10 mouse cellular contexts compared by ENCODE assay signal in genomic region chr19:53014910-53015710, GRCm38 (mm10). TPM values are rescaled to one million over a fixed set of nuclear protein-coding genes. Genes with fewer than 3 reads are reported as not detected.
DNase-seq lines count a peak whose midpoint lies in the region; ATAC-seq and TF ChIP-seq lines count a peak whose summit lies in the region.
"Had no signal": no experiment of that assay in that cellular context is flagged by ENCODE, and none has a peak within 500 bp of the region (broad histone marks: within the 10 kb centered on the region; RNA-seq: fewer than 3 reads in every experiment).

No protein-coding gene starts in this region.

- WGBS in forebrain, embryonic 16.5 days: 34% methylated on average over 21 of the region's 21 CpGs
- 51% methylated on average over 21 of the region's 21 CpGs for WGBS in midbrain, postnatal 0 days

- TF ChIP-seq CTCF in midbrain, postnatal 0 days (IDR thresholded peaks at IDR 0.05): no peak

- no peaks in the 10 kb centered on the region for H3K9me3 ChIP-seq in forebrain, embryonic 16.5 days (ENCODE audit: control insufficient read depth, low read length)
- no peaks in the 10 kb centered on the region for H3K9me3 ChIP-seq in midbrain, postnatal 0 days (ENCODE audit: low read length)
- H3K9me3 ChIP-seq: liver, embryonic 15.5 days had no signal

- H3K36me3 ChIP-seq in forebrain, embryonic 16.5 days (ENCODE audit: control insufficient read depth, insufficient read depth): peaks cover 8% of the 10 kb centered on the region
- peaks cover 21% of the 10 kb centered on the region for H3K36me3 ChIP-seq in midbrain, postnatal 0 days (ENCODE audit: insufficient read depth, low read length)

- peaks cover 9% of the 10 kb centered on the region for H3K4me1 ChIP-seq in forebrain, embryonic 16.5 days (replicated peaks; ENCODE audit: control insufficient read depth, insufficient read depth, low read length)
- no peaks in the 10 kb centered on the region for H3K4me1 ChIP-seq in midbrain, postnatal 0 days (ENCODE audit: insufficient read depth, low read length)

- H3K4me3 ChIP-seq in forebrain, embryonic 16.5 days (replicated peaks; ENCODE audit: low read length): peak overlapping the region; percentile 29
- no peak overlapping the region for H3K4me3 ChIP-seq in midbrain, postnatal 0 days (ENCODE audit: low read depth, low read length)
- H3K4me3 ChIP-seq: liver, embryonic 15.5 days; myocyte had no signal

- 0 out of 2 replicates have a peak overlapping the region, but pooled peaks have one; percentile 15 for H3K27ac ChIP-seq in forebrain, embryonic 16.5 days (ENCODE audit: low read length)
- peak overlapping the region; percentile 12; the same call in 1 of the 2 replicates for H3K27ac ChIP-seq in midbrain, postnatal 0 days (ENCODE audit: low read depth, low read length)
- H3K27ac ChIP-seq: liver, embryonic 15.5 days had no signal

- H3K4me2 ChIP-seq in forebrain, embryonic 16.5 days (ENCODE audit: low read length): peak overlapping the region; percentile 44
- H3K4me2 ChIP-seq in midbrain, postnatal 0 days (ENCODE audit: low read depth, low read length, poor library complexity, severe bottlenecking): peak overlapping the region; percentile 22; the same call in 1 of the 2 replicates
- H3K4me2 ChIP-seq: liver, embryonic 15.5 days had no signal

- ATAC-seq in forebrain, embryonic 16.5 days: peak; percentile 70
- ATAC-seq in midbrain, postnatal 0 days (ENCODE audit: low FRiP score): peak; percentile 49; the same call in 1 of the 2 replicates

- intact Hi-C loops in heart, postnatal 36 days (cut with DNase I): no loop called here
- intact Hi-C loops in gastrocnemius, postnatal 14 days (cut with DNase I; ENCODE audit: low total_unique reads): loop anchor here (10.0 kb wide), 2 partner anchors 110 to 220 kb away; no protein-coding TSS in a partner anchor

- no peaks in the 10 kb centered on the region for H3K27me3 ChIP-seq in forebrain, embryonic 16.5 days (replicated peaks; ENCODE audit: control insufficient read depth, insufficient read depth, low read length)
- no peaks in the 10 kb centered on the region for H3K27me3 ChIP-seq in midbrain, postnatal 0 days (ENCODE audit: insufficient read depth, low read length)
- H3K27me3 ChIP-seq: liver, embryonic 15.5 days had no signal

- peak; percentile 91 for DNase-seq in heart, adult 11 months
- DNase-seq in heart, postnatal 36 days: no peak
- DNase-seq in layer of hippocampus, postnatal 14 days (ENCODE audit: low spot score in 2 of 2): peak; percentile 41
- DNase-seq in layer of hippocampus, adult 11-12 months (ENCODE audit: low spot score): no peak
- DNase-seq in midbrain, postnatal 0 days (ENCODE audit: low spot score): peak; percentile 57
- DNase-seq in right cerebral cortex, postnatal 36 days (ENCODE audit: low spot score in 2 of 2): no peak
- no peak for DNase-seq in gastrocnemius, postnatal 14 days

- H3K9ac ChIP-seq in forebrain, embryonic 16.5 days (replicated peaks; ENCODE audit: low read depth, low read length): peak overlapping the region; percentile 47
- no peak overlapping the region for H3K9ac ChIP-seq in midbrain, postnatal 0 days (replicated peaks; ENCODE audit: low read length, poor library complexity, severe bottlenecking)
- H3K9ac ChIP-seq: liver, embryonic 15.5 days had no signal

RNA-seq across cellular contexts. Expression of gene Xpnpep1, which starts 24.9 kb away (rescaled TPM):
- total RNA-seq in heart, postnatal 36 days (2021): 10 to 100 TPM; 79.1 to 85.7 TPM
- total RNA-seq in layer of hippocampus, postnatal 14 days (2021): 100 to 1,000 TPM; 112 to 123 TPM
- 132 and 140 TPM in 2 replicates for polyA plus RNA-seq in forebrain, embryonic 16.5 days (2015; fragmentation: Nextera tagmentation; extraction: Ambion mirVana)
- 74.8 and 91.0 TPM in 2 replicates for total RNA-seq in midbrain, postnatal 0 days (2014; rRNA removed)
- polyA plus RNA-seq in midbrain, postnatal 0 days (2015; fragmentation: Nextera tagmentation; extraction: Ambion mirVana): 108 and 110 TPM in 2 replicates
- 10 to 100 TPM; 63.1 to 75.1 TPM for total RNA-seq in gastrocnemius, postnatal 14 days (2021)

Comparison
In these comparisons a context has a peak if more than half of its experiments do, and no peak if none do; other contexts are left out.
1. DNase-seq: peak in heart, adult 11 months (single experiment), layer of hippocampus, postnatal 14 days (2 of 2) and midbrain, postnatal 0 days (single experiment); none in heart, postnatal 36 days (0 of 2), layer of hippocampus, adult 11-12 months (single experiment), right cerebral cortex, postnatal 36 days (0 of 2) and gastrocnemius, postnatal 14 days (single experiment).